In the genomic region with DNA sequence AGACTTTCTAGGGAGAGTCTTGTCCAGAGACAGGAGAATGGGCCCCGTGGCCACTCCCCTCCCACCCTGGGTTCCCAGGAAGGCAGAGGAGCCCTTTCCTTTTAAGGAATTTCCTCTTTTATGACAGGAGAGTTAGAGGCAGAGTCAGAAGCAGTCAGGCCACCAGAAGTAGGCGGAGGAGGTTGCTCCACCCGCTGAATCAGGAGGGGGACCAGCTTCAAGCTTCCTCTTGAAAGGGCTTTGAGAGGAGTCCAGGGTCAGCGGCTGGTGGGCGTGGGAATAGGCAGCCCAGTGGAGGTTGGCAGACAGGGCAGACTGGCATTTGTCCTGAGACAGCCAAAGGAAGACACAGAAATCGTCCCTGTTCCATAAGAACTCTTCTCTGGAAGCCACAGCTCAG, we compare ENCODE assay signal across 18 mouse cellular contexts. TPM values are rescaled to one million over a fixed set of nuclear protein-coding genes. Genes with fewer than 3 reads are reported as not detected.
DNase-seq lines count a peak whose midpoint lies in the region; ATAC-seq and TF ChIP-seq lines count a peak whose summit lies in the region.
"Had no signal": no experiment of that assay in that cellular context is flagged by ENCODE, and none has a peak within 500 bp of the region (broad histone marks: within the 10 kb centered on the region; RNA-seq: fewer than 3 reads in every experiment).

No protein-coding gene starts in this region.

- H3K9ac ChIP-seq in kidney, postnatal 0 days (ENCODE audit: low read depth, low read length) = no peak overlapping the region
- H3K9ac ChIP-seq in lung, embryonic 14.5 days = no peak overlapping the region
- no peak overlapping the region for H3K9ac ChIP-seq in hindbrain, embryonic 14.5 days
- H3K9ac ChIP-seq: forebrain, embryonic 13.5 days; heart, embryonic 13.5 days; lung, embryonic 15.5 days; midbrain, embryonic 15.5 days; neural tube, embryonic 12.5 days had no signal

- no peak overlapping the region for H3K27ac ChIP-seq in kidney, postnatal 0 days
- no peak overlapping the region for H3K27ac ChIP-seq in lung, embryonic 14.5 days (ENCODE audit: low read depth)
- H3K27ac ChIP-seq in hindbrain, embryonic 14.5 days = no peak overlapping the region
- H3K27ac ChIP-seq: forebrain, embryonic 13.5 days; heart, embryonic 13.5 days; lung, embryonic 15.5 days; midbrain, embryonic 15.5 days; neural tube, embryonic 12.5 days had no signal

- TF ChIP-seq CTCF in kidney, postnatal 0 days (IDR thresholded peaks at IDR 0.05; ENCODE audit: low read depth) = no peak
- no peak for TF ChIP-seq CTCF in lung, embryonic 14.5 days (IDR thresholded peaks at IDR 0.05; ENCODE audit: low read depth)

- DNase-seq in kidney, postnatal 0 days (ENCODE audit: low spot score) = peak; percentile 67
- no peak for DNase-seq in kidney, postnatal 14 days
- peak; percentile 6 for DNase-seq in MEL-GATA-1-ER (ENCODE audit: extremely low read depth, low read depth)
- peak; percentile 46 for DNase-seq in lung, embryonic 14.5 days
- DNase-seq in hindbrain, embryonic 14.5 days (ENCODE audit: low spot score) = no peak
- no peak for DNase-seq in retina, embryonic 14.5 days (ENCODE audit: low spot score)
- DNase-seq in c-Kit-positive CD71-positive TER-119-positive erythroid progenitor cells, embryonic 14.5 days (ENCODE audit: low spot score) = no peak
- DNase-seq: adrenal gland, postnatal 10 days; cerebellum, adult 9-11 months; right cerebral cortex, postnatal 4 days; thymus, adult 2 months had no signal

- 28% methylated on average over 6 of the region's 6 CpGs for WGBS in kidney, postnatal 0 days
- WGBS in lung, embryonic 14.5 days = 44% methylated on average over 6 of the region's 6 CpGs
- 53% methylated on average over 6 of the region's 6 CpGs for whole genome bisulfite sequencing in hindbrain, embryonic 14.5 days

- H3K36me3 ChIP-seq in kidney, postnatal 0 days (ENCODE audit: insufficient read depth, low read length) = no peaks in the 10 kb centered on the region
- H3K36me3 ChIP-seq in lung, embryonic 14.5 days (ENCODE audit: insufficient read depth) = no peaks in the 10 kb centered on the region
- H3K36me3 ChIP-seq in megakaryocyte, embryonic 14.5 days (replicated peaks; ENCODE audit: low read length) = no peaks in the 10 kb centered on the region
- no peaks in the 10 kb centered on the region for H3K36me3 ChIP-seq in hindbrain, embryonic 14.5 days (replicated peaks; ENCODE audit: control insufficient read depth, insufficient read depth)
- H3K36me3 ChIP-seq: heart, embryonic 13.5 days; lung, embryonic 15.5 days; midbrain, embryonic 15.5 days; neural tube, embryonic 12.5 days had no signal

- H3K27me3 ChIP-seq in kidney, postnatal 0 days (ENCODE audit: insufficient read depth, low read length) = no peaks in the 10 kb centered on the region
- no peaks in the 10 kb centered on the region for H3K27me3 ChIP-seq in lung, embryonic 14.5 days (ENCODE audit: insufficient read depth, low read length)
- peaks cover 40% of the 10 kb centered on the region for H3K27me3 ChIP-seq in megakaryocyte, embryonic 14.5 days (replicated peaks)
- H3K27me3 ChIP-seq in hindbrain, embryonic 14.5 days (ENCODE audit: control insufficient read depth, insufficient read depth, low read length) = no peaks in the 10 kb centered on the region
- H3K27me3 ChIP-seq: forebrain, embryonic 13.5 days; lung, embryonic 15.5 days; midbrain, embryonic 15.5 days; neural tube, embryonic 12.5 days had no signal

- ATAC-seq in kidney, postnatal 0 days (replicated peaks; ENCODE audit: low FRiP score, low read depth) = no peak
- no peak for ATAC-seq in lung, embryonic 14.5 days (ENCODE audit: insufficient read depth)
- ATAC-seq in hindbrain, embryonic 14.5 days (ENCODE audit: low FRiP score) = no peak
- ATAC-seq: forebrain, embryonic 13.5 days; inflammation-experienced regulatory T-cells, adult 6 months; midbrain, embryonic 15.5 days had no signal

- no peaks in the 10 kb centered on the region for H3K9me3 ChIP-seq in kidney, postnatal 0 days (replicated peaks; ENCODE audit: low read length)
- no peaks in the 10 kb centered on the region for H3K9me3 ChIP-seq in lung, embryonic 14.5 days (ENCODE audit: low read depth, low read length)
- H3K9me3 ChIP-seq in megakaryocyte, embryonic 14.5 days = 0 out of 2 replicates have a peak, but pooled peaks cover 4% of the 10 kb centered on the region
- no peaks in the 10 kb centered on the region for H3K9me3 ChIP-seq in hindbrain, embryonic 14.5 days (ENCODE audit: control insufficient read depth, low read length)
- H3K9me3 ChIP-seq: forebrain, embryonic 13.5 days; heart, embryonic 13.5 days; lung, embryonic 15.5 days; midbrain, embryonic 15.5 days; neural tube, embryonic 12.5 days had no signal

- H3K4me1 ChIP-seq in kidney, postnatal 0 days (replicated peaks; ENCODE audit: insufficient read depth, low read length) = no peaks in the 10 kb centered on the region
- no peaks in the 10 kb centered on the region for H3K4me1 ChIP-seq in lung, embryonic 14.5 days (ENCODE audit: insufficient read depth)
- H3K4me1 ChIP-seq in megakaryocyte, embryonic 14.5 days = peaks cover 11% of the 10 kb centered on the region; the same call in 1 of the 2 replicates
- no peaks in the 10 kb centered on the region for H3K4me1 ChIP-seq in hindbrain, embryonic 14.5 days (replicated peaks; ENCODE audit: control insufficient read depth, insufficient read depth, low read length)
- H3K4me1 ChIP-seq: forebrain, embryonic 13.5 days; midbrain, embryonic 15.5 days; neural tube, embryonic 12.5 days had no signal

- no peak overlapping the region for H3K4me3 ChIP-seq in kidney, postnatal 0 days (replicated peaks; ENCODE audit: low read depth, low read length)
- H3K4me3 ChIP-seq in lung, embryonic 14.5 days (ENCODE audit: low read depth, low read length) = no peak overlapping the region
- peak overlapping the region; percentile 12 for H3K4me3 ChIP-seq in megakaryocyte, embryonic 14.5 days (replicated peaks)
- H3K4me3 ChIP-seq in hindbrain, embryonic 14.5 days (replicated peaks; ENCODE audit: low read length) = no peak overlapping the region
- H3K4me3 ChIP-seq: forebrain, embryonic 13.5 days; heart, embryonic 13.5 days; lung, embryonic 15.5 days; midbrain, embryonic 15.5 days; neural tube, embryonic 12.5 days had no signal

- H3K4me2 ChIP-seq in kidney, postnatal 0 days (ENCODE audit: low read length) = no peak overlapping the region
- no peak overlapping the region for H3K4me2 ChIP-seq in lung, embryonic 14.5 days
- no peak overlapping the region for H3K4me2 ChIP-seq in hindbrain, embryonic 14.5 days (replicated peaks)
- H3K4me2 ChIP-seq: forebrain, embryonic 13.5 days; heart, embryonic 13.5 days; lung, embryonic 15.5 days; midbrain, embryonic 15.5 days; neural tube, embryonic 12.5 days had no signal

RNA-seq across cellular contexts. Expression of a gene that starts 4.8 kb away (rescaled TPM):
- 2.5 and 2.6 TPM in 2 replicates for polyA plus RNA-seq in kidney, postnatal 0 days (2015; fragmentation: Nextera tagmentation; extraction: Ambion mirVana)
- 0.19 and 0.21 TPM in 2 replicates for polyA plus RNA-seq in lung, embryonic 14.5 days (2014; fragmentation: Nextera tagmentation; extraction: Ambion mirVana)
- 0.18 TPM in 1 of 2 replicates, not detected in the other for polyA plus RNA-seq in megakaryocyte, embryonic 14.5 days (2012; ENCODE audit: insufficient read depth, low replicate concordance)
- not detected in 2 replicates for polyA plus RNA-seq in hindbrain, embryonic 14.5 days (2014; fragmentation: Nextera tagmentation; extraction: Ambion mirVana)
- polyA plus RNA-seq: forebrain, embryonic 13.5 days; inflammation-experienced regulatory T-cells, adult 6 months had no signal

Comparison
In these comparisons a context has a peak if more than half of its experiments do, and no peak if none do; other contexts are left out.
1. DNase-seq: peak in kidney, postnatal 0 days (single experiment), MEL-GATA-1-ER (single experiment) and lung, embryonic 14.5 days (single experiment); none in kidney, postnatal 14 days (single experiment), hindbrain, embryonic 14.5 days (single experiment), retina, embryonic 14.5 days (single experiment) and c-Kit-positive CD71-positive TER-119-positive erythroid progenitor cells, embryonic 14.5 days (single experiment).